Mouse (Mus musculus) embryonic facial prominence, embryonic 10.5 days (tissue): ENCODE results near the gene Serpina1c. TPM values are rescaled to one million over a fixed set of nuclear protein-coding genes. Genes with fewer than 3 reads are reported as not detected.
"Not testable (repeated sequence)": the region's sequence is repeated elsewhere in the genome, so short reads cannot be mapped to it uniquely, and the experiment has no call there.

ENCODE experiments used
- DNase-seq: peaks from one replicate; pipeline ENCODE4 v3.0.0-alpha.2; 2017; ENCODE audit warnings: low spot score
- H3K27ac ChIP-seq: fragments of 300-500 bp; sonication (generic); replicated peaks from 2 replicates; pipeline ENCODE4 v1.5.1; 2016; ENCODE audit warnings: mild to moderate bottlenecking
- H3K27me3 ChIP-seq: fragments of 300-500 bp; sonication (generic); replicated peaks from 2 replicates; pipeline ENCODE4 v1.6.1; 2016; ENCODE audit warnings: low read depth, mild to moderate bottlenecking; ENCODE audit not compliant: poor library complexity, severe bottlenecking
- H3K36me3 ChIP-seq: fragments of 300-500 bp; sonication (generic); replicated peaks from 2 replicates; pipeline ENCODE4 v1.6.1; 2016; ENCODE audit warnings: mild to moderate bottlenecking, moderate library complexity
- H3K4me1 ChIP-seq: fragments of 300-500 bp; sonication (generic); 2 replicates; pipeline ENCODE4 v1.6.1; 2016
- H3K4me3 ChIP-seq: fragments of 300-500 bp; sonication (generic); 2 replicates; pipeline ENCODE4 v1.5.1; 2016; ENCODE audit warnings: mild to moderate bottlenecking, moderate library complexity
- H3K9me3 ChIP-seq: fragments of 300-500 bp; sonication (generic); 2 replicates; pipeline ENCODE4 v1.6.1; 2016; ENCODE audit warnings: mild to moderate bottlenecking
- WGBS: fragments of 180-500 bp; shearing (Covaris S2); methylation state at CpG from one replicate; pipeline ENCODE4 v1.1.7; 2016; 5-methylcytosine and 5-hydroxymethylcytosine counted together
- polyA plus RNA-seq: library from polyadenylated mRNA; unstranded; fragments of >200 nt; fragmentation: Nextera tagmentation; extraction: Ambion mirVana; gene quantifications from 2 replicates; pipeline ENCODE4 v1.2.1, GENCODE M21; 2016

Serpina1c gene
- polyA plus RNA-seq: not detected in 2 replicates

- peaks cover 21% of the 10 kb centered on the region; the same call in 1 of the 2 replicates for H3K9me3 ChIP-seq
- not testable (repeated sequence) for H3K27me3 ChIP-seq, H3K36me3 ChIP-seq, H3K4me1 ChIP-seq, H3K27ac ChIP-seq, H3K4me3 ChIP-seq, DNase-seq
- WGBS: 87% methylated on average over 4 of the region's 4 CpGs
Observed at GRCm38 (mm10) chr12:103904837-103905340, at the start of gene Serpina1c. Gene Serpina1c (minus strand): TSS chr12:103904887.

- 86% methylated on average over 3 of the region's 3 CpGs for WGBS
- H3K9me3 ChIP-seq: peaks cover 21% of the 10 kb centered on the region; the same call in 1 of the 2 replicates
- not testable (repeated sequence) for H3K27me3 ChIP-seq, H3K4me3 ChIP-seq, H3K36me3 ChIP-seq, H3K27ac ChIP-seq, DNase-seq, H3K4me1 ChIP-seq
Observed at GRCm38 (mm10) chr12:103952972-103953371, 48.3 kb upstream of the Serpina1c start.

- H3K27me3 ChIP-seq: no peaks in the 10 kb centered on the region
- no peaks in the 10 kb centered on the region for H3K36me3 ChIP-seq
- WGBS: 85% methylated on average over 4 of the region's 4 CpGs
- no peaks in the 10 kb centered on the region for H3K4me1 ChIP-seq
- no peak for DNase-seq
- H3K9me3 ChIP-seq: peaks cover 53% of the 10 kb centered on the region; the same call in 1 of the 2 replicates
- H3K4me3 ChIP-seq: no peak overlapping the region
- H3K27ac ChIP-seq: no peak overlapping the region
Observed at GRCm38 (mm10) chr12:103946243-103946642, 41.6 kb upstream of the Serpina1c start.

- not testable (repeated sequence) for H3K4me3 ChIP-seq, DNase-seq, H3K36me3 ChIP-seq, H3K4me1 ChIP-seq, H3K27ac ChIP-seq, H3K27me3 ChIP-seq
- WGBS: 91% methylated on average over 13 of the region's 16 CpGs
- peaks cover 13% of the 10 kb centered on the region; the same call in 1 of the 2 replicates for H3K9me3 ChIP-seq
Observed at GRCm38 (mm10) chr12:103909181-103909580, 4.5 kb upstream of the Serpina1c start.

- H3K4me3 ChIP-seq, H3K27me3 ChIP-seq, DNase-seq, H3K27ac ChIP-seq, H3K4me1 ChIP-seq, H3K36me3 ChIP-seq: not testable (repeated sequence)
- WGBS: 42% methylated on average over 1 of the region's 1 CpGs
- peaks cover 14% of the 10 kb centered on the region; the same call in 1 of the 2 replicates for H3K9me3 ChIP-seq
Observed at GRCm38 (mm10) chr12:103907746-103908145, 3.1 kb upstream of the Serpina1c start.

- H3K4me1 ChIP-seq: not testable (repeated sequence)
Observed at GRCm38 (mm10) chr12:103901929-103902328, 2.8 kb downstream of the Serpina1c start.

GRCm38 (mm10) chr12:103866873-103867272, 37.8 kb downstream of the Serpina1c start:
- H3K9me3 ChIP-seq: peaks cover 26% of the 10 kb centered on the region
- H3K4me1 ChIP-seq, DNase-seq, H3K4me3 ChIP-seq, H3K27ac ChIP-seq, H3K27me3 ChIP-seq, H3K36me3 ChIP-seq: not testable (repeated sequence)
- WGBS: 87% methylated on average over 1 of the region's 1 CpGs

More at GRCm38 (mm10) chr12:103901929-103902328, 2.8 kb downstream of the Serpina1c start:
- not testable (repeated sequence) for H3K27me3 ChIP-seq, H3K36me3 ChIP-seq, H3K4me3 ChIP-seq, H3K27ac ChIP-seq, DNase-seq
- 92% methylated on average over 3 of the region's 3 CpGs for WGBS
- H3K9me3 ChIP-seq: peaks cover 20% of the 10 kb centered on the region; the same call in 1 of the 2 replicates

GRCm38 (mm10) chr12:103863101-103863974, 41.3 kb downstream of the Serpina1c start, which contains the start of gene Serpina1a:
Gene Serpina1a (minus strand): TSS chr12:103863562.
- DNase-seq, H3K36me3 ChIP-seq, H3K27me3 ChIP-seq, H3K27ac ChIP-seq, H3K4me3 ChIP-seq, H3K4me1 ChIP-seq: not testable (repeated sequence)
- 87% methylated on average over 9 of the region's 9 CpGs for WGBS
- H3K9me3 ChIP-seq: peaks cover 28% of the 10 kb centered on the region

GRCm38 (mm10) chr12:103860976-103861375, 43.7 kb downstream of the Serpina1c start:
- Histone ChIP-seq H3K27me3 (no peaks in the 10 kb centered on the region), H3K4me3 (no peak overlapping the region), H3K9me3 (peaks cover 29% of the 10 kb centered on the region), H3K27ac (no peak overlapping the region), H3K4me1 (no peaks in the 10 kb centered on the region), H3K36me3 (no peaks in the 10 kb centered on the region)
- 65% methylated on average over 3 of the region's 3 CpGs for WGBS
- DNase-seq: no peak

- not testable (repeated sequence) for H3K36me3 ChIP-seq, H3K27ac ChIP-seq, H3K4me1 ChIP-seq, H3K4me3 ChIP-seq, H3K27me3 ChIP-seq, DNase-seq
- H3K9me3 ChIP-seq: peaks cover 27% of the 10 kb centered on the region
- WGBS: 86% methylated on average over 3 of the region's 4 CpGs
Observed at GRCm38 (mm10) chr12:103860571-103860970, 44.1 kb downstream of the Serpina1c start.

- H3K36me3 ChIP-seq, DNase-seq, H3K27ac ChIP-seq, H3K27me3 ChIP-seq, H3K4me1 ChIP-seq, H3K4me3 ChIP-seq: not testable (repeated sequence)
- peaks cover 22% of the 10 kb centered on the region for H3K9me3 ChIP-seq
- WGBS: 78% methylated on average over 3 of the region's 3 CpGs
Observed at GRCm38 (mm10) chr12:103859584-103859983, 45.1 kb downstream of the Serpina1c start.

- not testable (repeated sequence) for H3K36me3 ChIP-seq, H3K4me1 ChIP-seq, DNase-seq, H3K27ac ChIP-seq, H3K4me3 ChIP-seq, H3K27me3 ChIP-seq
- H3K9me3 ChIP-seq: peaks cover 21% of the 10 kb centered on the region
- WGBS: 83% methylated on average over 2 of the region's 2 CpGs
Observed at GRCm38 (mm10) chr12:103853032-103853431, 51.7 kb downstream of the Serpina1c start.
